Mouse (Mus musculus): Measurements from ENCODE around the gene Nr2e1. TPM values are rescaled to one million over a fixed set of nuclear protein-coding genes. Genes with fewer than 3 reads are reported as not detected.

Gene Nr2e1
- total RNA-seq, 2 experiments from 2014 or later = not detected

DNA sequence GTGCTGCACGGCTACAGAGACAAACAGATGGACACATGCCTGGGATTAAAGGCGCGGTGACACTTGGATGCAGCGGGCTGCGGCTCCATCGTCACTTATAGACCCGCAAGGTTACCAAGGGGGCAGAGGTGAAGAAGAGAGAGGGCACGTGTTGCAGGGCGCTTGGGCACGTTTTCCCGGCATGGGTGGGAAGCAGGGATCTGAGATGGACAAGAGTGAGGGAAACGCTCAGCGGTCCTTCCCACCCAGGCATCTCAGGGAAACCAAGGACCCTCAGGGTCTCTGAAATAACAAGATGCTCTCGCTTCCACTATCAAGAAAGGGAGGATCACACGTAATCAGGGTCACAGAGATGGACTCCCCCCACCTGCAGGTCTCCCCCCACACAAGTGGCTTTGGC lies 10.5 kb downstream of the Nr2e1 start:
- DNase-seq = no peak
- intact Hi-C loops (cut with DNase I; ENCODE audit: low total_unique reads) = no loop called here

GRCm38 (mm10) chr10:42572567-42572966 lies 10.9 kb downstream of the Nr2e1 start:
- DNase-seq = no peak
- intact Hi-C loops (cut with DNase I; ENCODE audit: low total_unique reads) = no loop called here

- DNase-seq = no peak
- intact Hi-C loops (cut with DNase I; ENCODE audit: low total_unique reads) = no loop called here
Measured at GRCm38 (mm10) chr10:42562272-42562671, 21.2 kb downstream of the Nr2e1 start.

DNA sequence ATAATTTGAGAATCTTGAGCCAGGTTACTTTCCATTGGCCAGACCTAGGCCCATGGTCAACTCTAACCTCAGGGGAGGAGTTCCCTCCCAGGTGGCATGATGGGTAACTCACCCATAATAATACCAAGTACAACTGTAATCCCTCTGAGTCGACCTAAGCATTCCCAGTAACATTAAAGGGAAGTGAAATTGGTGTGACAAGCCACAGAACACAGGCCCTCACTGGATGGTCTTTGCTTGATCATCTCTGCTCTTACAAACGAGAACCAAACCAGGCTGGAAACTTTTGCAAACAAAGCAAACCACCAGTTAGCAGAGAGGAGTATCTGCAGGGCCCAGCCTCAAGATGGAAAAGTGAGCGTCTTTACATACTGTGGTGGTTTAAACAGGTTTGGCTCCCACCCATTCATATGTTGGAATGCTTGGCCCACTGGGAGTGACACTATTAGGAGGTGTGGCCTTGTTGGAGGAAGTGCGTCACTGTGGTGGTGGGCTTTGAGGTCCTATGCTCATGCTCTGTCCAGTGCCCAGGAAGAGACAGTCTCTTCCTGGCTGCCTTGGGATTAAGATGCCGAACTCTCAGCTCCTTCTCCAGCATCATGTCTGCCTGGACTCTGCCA lies 23.7 kb downstream of the Nr2e1 start:
- DNase-seq = no peak
- intact Hi-C loops (cut with DNase I; ENCODE audit: low total_unique reads) = no loop called here

- no peak for DNase-seq
- intact Hi-C loops (cut with DNase I; ENCODE audit: low total_unique reads) = no loop called here
Measured at GRCm38 (mm10) chr10:42546507-42546906, 36.9 kb downstream of the Nr2e1 start.

DNA sequence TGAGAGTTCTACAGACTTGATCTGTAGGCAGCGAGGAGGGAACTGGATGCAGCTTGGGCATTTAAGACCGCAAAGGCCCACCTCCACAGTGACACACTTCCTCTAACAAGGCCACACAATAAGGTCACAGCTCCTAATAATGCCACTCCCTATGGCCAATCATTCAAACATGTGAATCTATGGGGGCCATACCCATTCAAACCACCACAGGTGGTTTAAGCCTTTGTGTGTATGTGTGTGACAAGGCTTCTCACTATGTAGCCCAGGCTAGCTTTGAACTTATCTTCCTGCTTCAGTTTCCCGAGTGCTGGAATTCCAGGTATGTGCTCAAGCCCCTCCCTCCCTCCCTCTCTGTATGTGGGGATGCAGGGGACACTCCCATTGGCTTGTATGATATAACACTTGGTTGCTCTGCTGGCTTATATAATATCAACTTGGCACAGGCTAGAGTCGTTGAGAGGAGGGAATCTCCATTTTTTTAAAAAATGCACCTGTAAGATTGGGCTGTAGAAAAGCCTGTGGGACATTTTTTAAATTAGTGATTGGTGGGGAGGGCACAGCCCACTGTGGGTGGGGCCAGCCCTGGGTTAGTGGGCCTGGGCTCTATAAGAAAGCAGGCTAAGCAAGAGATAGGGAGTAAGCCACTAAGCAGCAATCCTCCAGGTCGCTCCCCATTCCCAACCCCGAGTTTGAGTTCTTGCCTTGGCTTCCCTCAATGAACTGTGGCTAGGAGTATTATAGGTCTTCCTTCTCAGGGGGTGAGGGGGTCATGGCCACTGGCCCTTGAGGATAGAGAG lies 37.5 kb downstream of the Nr2e1 start:
- DNase-seq = no peak
- intact Hi-C loops (cut with DNase I; ENCODE audit: low total_unique reads) = no loop called here

GRCm38 (mm10) chr10:42537571-42538316 lies 45.7 kb downstream of the Nr2e1 start:
- no peak for DNase-seq
- intact Hi-C loops (cut with DNase I; ENCODE audit: low total_unique reads) = no loop called here

GRCm38 (mm10) chr10:42533836-42534453 lies 49.5 kb downstream of the Nr2e1 start:
- DNase-seq = no peak
- intact Hi-C loops (cut with DNase I; ENCODE audit: low total_unique reads) = no loop called here

- no peak for DNase-seq
- intact Hi-C loops (cut with DNase I; ENCODE audit: low total_unique reads) = loop anchor here (10.0 kb wide), 1 partner anchor 201 kb away; no protein-coding TSS in a partner anchor
Measured at GRCm38 (mm10) chr10:42525682-42526081, 57.8 kb downstream of the Nr2e1 start.

- intact Hi-C loops (cut with DNase I; ENCODE audit: low total_unique reads) = loop anchor here (10.0 kb wide), 1 partner anchor 199 kb away; no protein-coding TSS in a partner anchor
- no peak for DNase-seq
Measured at GRCm38 (mm10) chr10:42523556-42524162, 59.8 kb downstream of the Nr2e1 start.

- intact Hi-C loops (cut with DNase I; ENCODE audit: low total_unique reads) = loop anchor here (10.0 kb wide), 1 partner anchor 198 kb away; no protein-coding TSS in a partner anchor
- no peak for DNase-seq
Measured at GRCm38 (mm10) chr10:42522912-42523311, 60.5 kb downstream of the Nr2e1 start.

GRCm38 (mm10) chr10:42521315-42521981 lies 62.0 kb downstream of the Nr2e1 start:
- no peak for DNase-seq
- intact Hi-C loops (cut with DNase I; ENCODE audit: low total_unique reads) = loop anchor here (10.0 kb wide), 1 partner anchor 197 kb away; no protein-coding TSS in a partner anchor

GRCm38 (mm10) chr10:42518363-42518762 lies 65.1 kb downstream of the Nr2e1 start:
- intact Hi-C loops (cut with DNase I; ENCODE audit: low total_unique reads) = no loop called here
- no peak for DNase-seq

- no peak for DNase-seq
- intact Hi-C loops (cut with DNase I; ENCODE audit: low total_unique reads) = no loop called here
Measured at GRCm38 (mm10) chr10:42514125-42514524, 69.3 kb downstream of the Nr2e1 start.

Other genes with a start within 250 kb of the Nr2e1 start
- gene Afg1l, start 105.1 kb downstream of the Nr2e1 start, total RNA-seq (2021) = 1 to 10 TPM; 7.8 to 8.6 TPM
- 100 to 1,000 TPM; 136 to 153 TPM for gene Snx3, start 81.6 kb downstream of the Nr2e1 start, total RNA-seq (2021)
- 10 to 100 TPM; 12.2 to 12.9 TPM for gene Ostm1, start 190 bp upstream of the Nr2e1 start, total RNA-seq (2021)
- gene Sec63, start 177.9 kb upstream of the Nr2e1 start, total RNA-seq (2021) = 10 to 100 TPM; 21.1 to 24.4 TPM

Data from gastrocnemius, postnatal 14 days (tissue).